Mouse (Mus musculus): Measurements from ENCODE around the gene Tmem185b. TPM values are rescaled to one million over a fixed set of nuclear protein-coding genes. Genes with fewer than 3 reads are reported as not detected.

The Tmem185b gene
- total and polyA plus RNA-seq, 3 experiments, result 25.2 to 35.8 TPM; not detected in 1

GRCm38 (mm10) chr1:119487917-119488590 is 37.9 kb upstream of the Tmem185b start:
- no peaks in the 10 kb centered on the region for H3K9me3 ChIP-seq (replicated peaks; ENCODE audit: insufficient read depth, low read length)
- H3K4me3 ChIP-seq (ENCODE audit: control insufficient read depth in 1 of 2, insufficient read depth in 1 of 2, low read depth in 2 of 2, low read length in 2 of 2), result no peak overlapping the region
- peaks cover 0 to 6% of the 10 kb centered on the region in 2 experiments; a peak in 2 of 4 replicates for H3K4me1 ChIP-seq (ENCODE audit: control insufficient read depth in 1 of 2, insufficient read depth in 2 of 2, low read length in 2 of 2)
- H3K79me2 ChIP-seq (ENCODE audit: control insufficient read depth, insufficient read depth, low read length, poor library complexity), result peaks cover 1% of the 10 kb centered on the region; the same call in 1 of the 2 replicates
- no peak overlapping the region for H3K9ac ChIP-seq (ENCODE audit: control insufficient read depth, low read depth, low read length, poor library complexity, severe bottlenecking)
- H3K27me3 ChIP-seq (ENCODE audit: control insufficient read depth in 1 of 2, insufficient read depth in 2 of 2, low read length in 2 of 2), result no peaks in the 10 kb centered on the region
- no peak overlapping the region for H3K27ac ChIP-seq (ENCODE audit: control insufficient read depth, low read depth, low read length)
- peaks cover 0 to 5% of the 10 kb centered on the region in 2 experiments; a peak in 2 of 4 replicates for H3K36me3 ChIP-seq (ENCODE audit: control insufficient read depth in 1 of 2, insufficient read depth in 2 of 2, low read length in 2 of 2)
- TF ChIP-seq MAZ (IDR thresholded peaks at IDR 0.05; ENCODE audit: low read depth, low read length), result no peak
- no peak for TF ChIP-seq KAT2A (conservative IDR thresholded peaks at IDR 0.05; ENCODE audit: low read depth, low read length)
- no peak for TF ChIP-seq USF1 (IDR thresholded peaks at IDR 0.05; ENCODE audit: low read depth, low read length)
- no peak for TF ChIP-seq NELFE (IDR thresholded peaks at IDR 0.05; ENCODE audit: low read depth, low read length)
- TF ChIP-seq GABPA (IDR thresholded peaks at IDR 0.05; ENCODE audit: low read depth, low read length), result no peak
- no peak for TF ChIP-seq BHLHE40 (IDR thresholded peaks at IDR 0.05; ENCODE audit: borderline replicate concordance, low read depth, low read length)
- TF ChIP-seq TAL1 (IDR thresholded peaks at IDR 0.05; ENCODE audit: low read length), result no peak
- no peak for TF ChIP-seq UBTF (IDR thresholded peaks at IDR 0.05; ENCODE audit: borderline replicate concordance, insufficient read depth, low read depth, low read length)
- no peak for TF ChIP-seq POLR2A (IDR thresholded peaks at IDR 0.05; ENCODE audit: control insufficient read depth in 1 of 2, insufficient read depth in 1 of 2, low read depth in 1 of 2, low read length in 2 of 2, poor library complexity in 1 of 2)
- no peak for TF ChIP-seq ZKSCAN1 (IDR thresholded peaks at IDR 0.05; ENCODE audit: low read depth, low read length)
- TF ChIP-seq ZMIZ1 (IDR thresholded peaks at IDR 0.05; ENCODE audit: low read depth, low read length), result no peak
- no peak for TF ChIP-seq MXI1 (IDR thresholded peaks at IDR 0.05; ENCODE audit: low read depth, low read length)
- TF ChIP-seq SIN3A (IDR thresholded peaks at IDR 0.05; ENCODE audit: low read length), result no peak
- no peak for TF ChIP-seq MYC (IDR thresholded peaks at IDR 0.05; ENCODE audit: low read depth, low read length)
- no peak for TF ChIP-seq RAD21 (IDR thresholded peaks at IDR 0.05; ENCODE audit: low read depth, low read length)
- no peak for TF ChIP-seq HCFC1 (IDR thresholded peaks at IDR 0.05; ENCODE audit: low read depth, low read length)
- TF ChIP-seq NRF1 (IDR thresholded peaks at IDR 0.05; ENCODE audit: insufficient read depth, low read depth, low read length, poor library complexity, severe bottlenecking), result no peak
- TF ChIP-seq MEF2A (IDR thresholded peaks at IDR 0.05; ENCODE audit: extremely low read depth, insufficient replicate concordance, low read depth, low read length, poor library complexity, severe bottlenecking), result no peak
- no peak for TF ChIP-seq JUND (IDR thresholded peaks at IDR 0.05; ENCODE audit: low read depth, low read length)
- TF ChIP-seq MAFK (IDR thresholded peaks at IDR 0.05; ENCODE audit: borderline replicate concordance, low read depth, low read length), result no peak
- DNase-seq (ENCODE audit: low read depth, low spot score), result no peak
